Mouse (Mus musculus) small intestine, adult 2 months (tissue): Measurements from ENCODE around the gene Fnbp1.

ENCODE experiments used
- CTCF ChIP-seq: fragments of 200-500 bp; IDR thresholded peaks from 2 replicates; pipeline ENCODE4 v1.5.1; 2012; ENCODE audit warnings: low read depth, mild to moderate bottlenecking, control low read depth, inconsistent platforms, low read length, moderate library complexity, mixed read lengths; ENCODE audit not compliant: insufficient replicate concordance, insufficient read length; ENCODE audit errors: extremely low read depth
- POLR2A ChIP-seq: fragments of 200-500 bp; IDR thresholded peaks from 2 replicates; pipeline ENCODE4 v1.6.1; 2012; ENCODE audit warnings: low read depth, mild to moderate bottlenecking, control low read depth, inconsistent platforms, low read length, moderate library complexity

- no peak for TF ChIP-seq POLR2A
- TF ChIP-seq CTCF = no peak
Measured at GRCm38 (mm10) chr2:30998443-30999260, 143.2 kb downstream of the Fnbp1 start.
